Mouse (Mus musculus): ENCODE measurements around the gene Ints2. TPM values are rescaled to one million over a fixed set of nuclear protein-coding genes. Genes with fewer than 3 reads are reported as not detected.
A peak's percentile ranks its signal among the peaks of the same experiment; 100 is the strongest.

The Ints2 gene
- polyA plus RNA-seq, 1 experiment, result 5.3 TPM

DNA sequence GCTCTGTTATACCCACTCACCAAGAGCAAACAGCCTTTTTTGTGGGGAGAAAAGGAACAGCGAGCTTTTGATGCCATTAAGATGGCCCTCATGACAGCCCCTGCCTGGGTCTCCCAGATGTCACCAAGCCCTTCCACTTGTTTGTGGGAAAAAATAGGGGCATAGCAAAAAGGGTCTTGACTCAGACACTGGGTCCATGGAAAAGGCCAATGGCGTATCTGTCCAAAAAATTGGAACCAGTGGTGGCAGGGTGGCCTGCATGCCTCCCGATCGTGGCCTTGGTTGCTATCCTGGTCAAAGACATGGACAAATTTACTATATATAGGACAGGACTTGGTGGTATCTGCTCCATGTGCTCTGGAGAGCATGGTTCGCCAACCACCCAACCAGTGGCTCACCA, 52.3 kb downstream of the Ints2 start:
- peaks cover 12% of the 10 kb centered on the region for H3K36me3 ChIP-seq (ENCODE audit: control insufficient read depth, insufficient read depth)
- no peak for TF ChIP-seq CEBPB (IDR thresholded peaks at IDR 0.05; ENCODE audit: insufficient read depth, poor library complexity, severe bottlenecking)
- no peak for TF ChIP-seq MYOG (IDR thresholded peaks at IDR 0.05; ENCODE audit: control insufficient read depth in 1 of 3, insufficient read depth in 1 of 3, insufficient read length in 2 of 3, low read depth in 2 of 3)
- TF ChIP-seq REST (IDR thresholded peaks at IDR 0.05; ENCODE audit: insufficient read depth, insufficient read length), result no peak
- no peak for TF ChIP-seq USF1 (IDR thresholded peaks at IDR 0.05; ENCODE audit: low read depth)
- no peak for TF ChIP-seq POLR2AphosphoS2 (IDR thresholded peaks at IDR 0.05; ENCODE audit: insufficient read length, low read depth)
- no peak for TF ChIP-seq MYOD1 (IDR thresholded peaks at IDR 0.05; ENCODE audit: control insufficient read depth in 1 of 3, insufficient read length in 2 of 3, low read depth in 2 of 3)
- no peak for TF ChIP-seq TCF12 (IDR thresholded peaks at IDR 0.05; ENCODE audit: insufficient read depth, poor library complexity, severe bottlenecking)
- no peak for TF ChIP-seq MAX (IDR thresholded peaks at IDR 0.05; ENCODE audit: low read depth)
- TF ChIP-seq SRF (IDR thresholded peaks at IDR 0.05; ENCODE audit: control insufficient read depth, insufficient read length, low read depth), result no peak
- no peak for TF ChIP-seq TCF3 (IDR thresholded peaks at IDR 0.05; ENCODE audit: insufficient read length, low read depth)
- H3ac ChIP-seq (ENCODE audit: control insufficient read depth, insufficient read length), result no peak overlapping the region

DNA sequence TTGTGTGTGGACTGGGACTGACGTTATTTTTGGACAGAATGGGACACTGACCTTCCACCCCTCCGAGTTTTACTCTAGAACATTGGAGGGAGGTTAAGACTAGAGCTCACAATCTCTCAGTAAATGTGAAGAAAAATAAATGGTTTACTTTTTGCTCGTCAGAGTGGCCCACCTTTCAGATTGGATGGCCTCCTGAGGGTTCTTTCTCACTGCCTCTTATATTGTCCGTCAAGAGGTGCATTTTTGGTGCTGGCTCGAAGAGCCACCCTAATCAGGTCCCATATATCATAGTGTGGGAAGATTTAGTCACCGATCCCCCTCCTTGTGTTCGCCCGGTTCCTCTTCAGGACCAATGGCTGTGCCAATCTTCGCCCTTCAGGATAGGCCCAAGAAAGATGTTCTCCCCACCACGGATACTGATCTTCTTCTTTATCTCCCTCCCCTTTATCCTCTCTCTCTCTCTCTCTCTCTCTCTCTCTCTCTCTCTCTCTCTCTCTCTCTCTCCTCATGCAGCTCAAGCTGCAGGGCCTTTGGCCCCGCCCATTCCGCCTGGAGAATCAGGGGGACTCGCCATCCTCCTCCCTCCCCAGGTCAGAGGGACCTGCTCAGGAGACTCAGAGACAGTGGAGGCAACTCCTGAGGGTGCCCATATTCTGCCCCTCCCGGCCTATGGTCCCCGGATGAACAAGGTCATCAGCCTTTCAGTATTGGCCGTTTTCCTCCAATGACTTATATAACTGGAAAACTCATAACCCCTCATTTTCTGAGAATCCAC, 55.3 kb downstream of the Ints2 start:
- peak overlapping the region; percentile 81 for H3K4me3 ChIP-seq
- TF ChIP-seq SRF (IDR thresholded peaks at IDR 0.05; ENCODE audit: control insufficient read depth, insufficient read length, low read depth) (no peak), MYOD1 (IDR thresholded peaks at IDR 0.05; ENCODE audit: control insufficient read depth in 1 of 3, insufficient read length in 2 of 3, low read depth in 2 of 3) (no peak), POLR2A (IDR thresholded peaks at IDR 0.05; ENCODE audit: insufficient read length, low read depth) (no peak), E2F4 (IDR thresholded peaks at IDR 0.05; ENCODE audit: insufficient read depth) (no peak), USF1 (IDR thresholded peaks at IDR 0.05; ENCODE audit: low read depth) (no peak), REST (IDR thresholded peaks at IDR 0.05; ENCODE audit: insufficient read depth, insufficient read length) (no peak), TCF12 (IDR thresholded peaks at IDR 0.05; ENCODE audit: insufficient read depth, poor library complexity, severe bottlenecking) (no peak), MYOG (IDR thresholded peaks at IDR 0.05; ENCODE audit: control insufficient read depth in 1 of 3, insufficient read depth in 1 of 3, insufficient read length in 2 of 3, low read depth in 2 of 3) (no peak), POLR2AphosphoS2 (IDR thresholded peaks at IDR 0.05; ENCODE audit: insufficient read length, low read depth) (no peak), TCF3 (IDR thresholded peaks at IDR 0.05; ENCODE audit: insufficient read length, low read depth) (no peak), MAX (IDR thresholded peaks at IDR 0.05; ENCODE audit: low read depth) (no peak), CEBPB (IDR thresholded peaks at IDR 0.05; ENCODE audit: insufficient read depth, poor library complexity, severe bottlenecking) (no peak)
- peak overlapping the region; percentile 32 for H3ac ChIP-seq (ENCODE audit: control insufficient read depth, insufficient read length)
- H3K4me2 ChIP-seq (ENCODE audit: low read depth), result peak overlapping the region; percentile 70
- H3K36me3 ChIP-seq (ENCODE audit: control insufficient read depth, insufficient read depth), result no peaks in the 10 kb centered on the region
- H3K27me3 ChIP-seq (ENCODE audit: control insufficient read depth, insufficient read depth, insufficient read length), result no peaks in the 10 kb centered on the region
- H3K79me2 ChIP-seq (ENCODE audit: control insufficient read depth, insufficient read depth), result peaks cover 24% of the 10 kb centered on the region

More for the DNA sequence above, 52.3 kb downstream of the Ints2 start:
- Histone ChIP-seq H3K4me3 (no peak overlapping the region), H3K79me2 (ENCODE audit: control insufficient read depth, insufficient read depth) (peaks cover 21% of the 10 kb centered on the region), H3K27me3 (ENCODE audit: control insufficient read depth, insufficient read depth, insufficient read length) (no peaks in the 10 kb centered on the region), H3K4me2 (ENCODE audit: low read depth) (no peak overlapping the region)

DNA sequence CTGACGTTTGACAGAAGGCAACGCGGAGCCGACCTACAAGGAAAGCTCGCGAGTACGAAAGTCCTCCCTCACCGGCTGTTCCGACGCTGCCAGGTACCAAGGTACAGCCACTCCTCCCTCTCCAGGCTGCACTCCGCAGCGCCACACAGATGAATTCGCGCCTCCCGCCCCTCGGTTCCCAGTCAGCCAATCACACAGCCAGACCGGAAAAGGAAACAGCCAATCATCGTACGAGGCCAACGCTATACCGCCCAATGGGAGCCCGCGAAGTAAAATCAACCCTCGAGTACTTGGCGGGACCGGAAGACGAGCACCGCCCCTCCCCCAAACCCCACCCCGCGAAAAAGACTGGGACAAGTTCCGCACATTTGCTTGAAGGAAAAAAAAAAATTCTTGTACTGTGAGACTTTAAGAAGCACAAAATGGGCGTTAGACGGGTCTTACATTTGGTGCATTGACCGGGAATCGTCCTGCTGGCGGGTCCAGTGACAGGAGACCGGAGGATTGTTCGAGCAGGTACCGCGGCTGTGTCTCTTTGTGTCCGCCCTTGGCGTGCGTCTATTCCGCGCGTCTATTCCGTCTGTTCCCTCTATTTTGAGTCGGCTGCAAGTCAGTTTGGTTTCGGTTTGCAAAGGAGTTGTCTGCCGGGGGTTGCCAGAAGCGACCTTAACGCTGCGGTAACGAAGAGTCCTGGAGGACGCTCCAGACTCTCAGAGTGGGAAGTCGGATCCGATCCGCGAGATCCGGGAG, 56.2 kb downstream of the Ints2 start, which contains the start of gene Brip1:
Gene Brip1 (minus strand): TSS at position 157 of the 750 bp plus-strand sequence.
- Histone ChIP-seq H3ac (ENCODE audit: control insufficient read depth, insufficient read length) (peak within 1 kb of the TSS; percentile 32), H3K79me2 (ENCODE audit: control insufficient read depth, insufficient read depth) (peaks cover 24% of the 10 kb centered on the region), H3K27me3 (ENCODE audit: control insufficient read depth, insufficient read depth, insufficient read length) (no peaks in the 10 kb centered on the region), H3K36me3 (ENCODE audit: control insufficient read depth, insufficient read depth) (no peaks in the 10 kb centered on the region), H3K4me2 (ENCODE audit: low read depth) (peak within 1 kb of the TSS; percentile 88), H3K4me3 (peak within 1 kb of the TSS; percentile 81)
- TF ChIP-seq TCF3 (IDR thresholded peaks at IDR 0.05; ENCODE audit: insufficient read length, low read depth) (no peak), USF1 (IDR thresholded peaks at IDR 0.05; ENCODE audit: low read depth) (no peak), MYOD1 (IDR thresholded peaks at IDR 0.05; ENCODE audit: control insufficient read depth in 1 of 3, insufficient read length in 2 of 3, low read depth in 2 of 3) (no peak), REST (IDR thresholded peaks at IDR 0.05; ENCODE audit: insufficient read depth, insufficient read length) (no peak), POLR2AphosphoS2 (IDR thresholded peaks at IDR 0.05; ENCODE audit: insufficient read length, low read depth) (peak; percentile 71), E2F4 (IDR thresholded peaks at IDR 0.05; ENCODE audit: insufficient read depth) (peak; percentile 94), POLR2A (IDR thresholded peaks at IDR 0.05; ENCODE audit: insufficient read length, low read depth) (peak; percentile 70), TCF12 (IDR thresholded peaks at IDR 0.05; ENCODE audit: insufficient read depth, poor library complexity, severe bottlenecking) (no peak)

DNA sequence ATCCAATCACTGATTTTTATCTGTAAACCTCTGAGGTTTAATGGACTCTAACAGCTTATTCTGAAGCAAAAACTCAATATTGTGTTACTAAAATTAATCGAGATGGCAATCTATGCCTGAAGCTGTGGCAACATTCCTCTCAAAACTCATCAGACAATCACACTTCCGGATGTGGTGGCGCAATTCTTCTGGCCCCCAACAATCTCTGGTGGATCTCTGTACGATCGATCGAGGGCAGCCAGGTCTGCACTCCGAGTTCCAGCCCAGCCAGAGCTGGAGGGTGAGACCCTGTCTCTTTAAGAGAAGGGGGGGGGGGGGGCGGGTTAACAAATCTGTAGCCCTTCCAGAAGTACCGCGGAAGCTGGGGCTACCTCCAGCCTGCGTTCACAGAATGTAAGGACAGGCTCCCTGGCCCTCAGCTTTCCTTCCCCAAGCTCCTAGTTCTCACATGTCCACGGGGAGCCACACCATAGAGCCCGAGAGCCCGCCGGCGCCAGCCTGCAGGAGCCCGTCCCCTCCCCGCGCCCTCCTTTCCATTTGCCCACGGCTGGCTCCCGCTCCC, 56.8 kb downstream of the Ints2 start:
- H3ac ChIP-seq (ENCODE audit: control insufficient read depth, insufficient read length), result peak overlapping the region; percentile 32
- peaks cover 24% of the 10 kb centered on the region for H3K79me2 ChIP-seq (ENCODE audit: control insufficient read depth, insufficient read depth)
- H3K36me3 ChIP-seq (ENCODE audit: control insufficient read depth, insufficient read depth), result no peaks in the 10 kb centered on the region
- no peak for TF ChIP-seq TCF3 (IDR thresholded peaks at IDR 0.05; ENCODE audit: insufficient read length, low read depth)
- 0 out of 2 replicates have a peak, but pooled peaks have one; percentile 52 for TF ChIP-seq CEBPB (IDR thresholded peaks at IDR 0.05; ENCODE audit: insufficient read depth, poor library complexity, severe bottlenecking)
- no peak for TF ChIP-seq REST (IDR thresholded peaks at IDR 0.05; ENCODE audit: insufficient read depth, insufficient read length)
- no peak for TF ChIP-seq E2F4 (IDR thresholded peaks at IDR 0.05; ENCODE audit: insufficient read depth)
- TF ChIP-seq MYOD1 (IDR thresholded peaks at IDR 0.05; ENCODE audit: control insufficient read depth in 1 of 3, insufficient read length in 2 of 3, low read depth in 2 of 3), result no peak
- peak overlapping the region; percentile 81 for H3K4me3 ChIP-seq
- peak overlapping the region; percentile 88 for H3K4me2 ChIP-seq (ENCODE audit: low read depth)
- H3K27me3 ChIP-seq (ENCODE audit: control insufficient read depth, insufficient read depth, insufficient read length), result no peaks in the 10 kb centered on the region
